9 mouse cellular contexts compared by ENCODE assay signal in the genomic region with DNA sequence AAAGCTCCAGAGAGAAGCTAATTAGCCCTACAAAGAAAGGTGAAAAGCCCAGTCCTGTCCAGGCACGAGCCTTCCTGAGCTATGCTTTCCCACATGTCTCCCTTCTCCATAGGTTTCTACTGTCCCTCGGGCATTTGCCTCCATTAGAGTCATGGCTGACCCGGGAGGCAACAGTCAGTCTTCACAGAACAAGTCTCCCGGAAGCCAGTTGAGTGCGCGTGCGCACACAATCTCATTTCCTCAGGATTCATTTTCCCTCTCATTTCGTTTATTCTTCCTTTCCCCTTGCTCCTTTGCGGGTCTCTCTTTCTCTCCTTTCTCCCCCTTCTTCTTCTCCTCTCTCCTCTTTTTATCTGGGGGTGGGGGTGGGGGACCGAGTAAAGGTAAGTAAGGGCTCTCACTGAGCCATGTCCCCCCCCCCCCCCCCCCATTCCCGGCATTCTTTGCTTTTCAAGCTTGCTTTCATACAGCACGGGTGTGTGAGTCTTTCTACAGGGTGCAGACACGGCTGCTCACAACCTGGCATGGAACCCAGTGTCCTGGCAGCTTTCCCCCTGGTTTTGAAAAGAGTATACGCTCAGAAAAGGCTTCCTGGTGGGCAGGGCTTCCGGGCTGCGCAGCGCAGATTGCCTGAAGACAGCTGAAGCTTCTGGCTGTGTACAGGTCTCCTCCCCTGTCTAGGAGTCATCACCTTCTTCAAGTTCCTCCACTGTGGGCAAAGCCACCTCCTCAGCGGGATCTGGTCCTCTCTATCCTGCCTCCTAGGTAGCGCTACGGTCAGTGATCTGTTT.
DNase-seq lines count a peak whose midpoint lies in the region; ATAC-seq and TF ChIP-seq lines count a peak whose summit lies in the region.
"Had no signal": no experiment of that assay in that cellular context is flagged by ENCODE, and none has a peak within 500 bp of the region (broad histone marks: within the 10 kb centered on the region; RNA-seq: fewer than 3 reads in every experiment).

No protein-coding gene starts in this region.

- DNase-seq in heart, postnatal 10 days: peak; percentile 41
- DNase-seq in heart, postnatal 25 days (ENCODE audit: low spot score): no peak
- peak; percentile 44 for DNase-seq in cerebellum, adult 9-10 months
- DNase-seq in layer of hippocampus, postnatal 14 days (ENCODE audit: low spot score in 2 of 2): peak; percentile 61 to 75
- no peak for DNase-seq in natural killer cell, adult 2 months (ENCODE audit: low spot score in 2 of 2)
- no peak for DNase-seq in spleen, postnatal 4 days (ENCODE audit: low spot score in 2 of 2)

- H3K4me2 ChIP-seq in intestine, embryonic 16.5 days (ENCODE audit: low read depth, low read length): no peak overlapping the region
- H3K4me2 ChIP-seq: embryonic facial prominence, embryonic 13.5 days had no signal

- intact Hi-C loops in heart, postnatal 10 days (cut with DNase I): no loop called here
- intact Hi-C loops in heart, postnatal 25 days (cut with DNase I): no loop called here

- H3K27me3 ChIP-seq in ES-Bruce4 (ENCODE audit: control insufficient read depth, insufficient read depth, low read length, poor library complexity, severe bottlenecking): no peaks in the 10 kb centered on the region
- no peaks in the 10 kb centered on the region for H3K27me3 ChIP-seq in intestine, embryonic 16.5 days (replicated peaks; ENCODE audit: control insufficient read depth, insufficient read depth, low read length)
- H3K27me3 ChIP-seq: embryonic facial prominence, embryonic 13.5 days had no signal

- no peak overlapping the region for H3K27ac ChIP-seq in ES-Bruce4 (ENCODE audit: insufficient read depth, low read length)
- no peak overlapping the region for H3K27ac ChIP-seq in intestine, embryonic 16.5 days (ENCODE audit: low read length)
- H3K27ac ChIP-seq: embryonic facial prominence, embryonic 13.5 days had no signal

- no peak for ATAC-seq in intestine, embryonic 16.5 days

- no peaks in the 10 kb centered on the region for H3K9me3 ChIP-seq in ES-Bruce4 (replicated peaks; ENCODE audit: control insufficient read depth, insufficient read depth, low read length, poor library complexity, severe bottlenecking)
- H3K9me3 ChIP-seq in intestine, embryonic 16.5 days (ENCODE audit: control insufficient read depth, low read length): no peaks in the 10 kb centered on the region
- H3K9me3 ChIP-seq: embryonic facial prominence, embryonic 13.5 days had no signal

- TF ChIP-seq POLR2A in ES-Bruce4 (IDR thresholded peaks at IDR 0.05; ENCODE audit: insufficient read depth, low read length): no peak

- H3K4me1 ChIP-seq in ES-Bruce4 (ENCODE audit: control insufficient read depth, insufficient read depth, low read length): peaks cover 7% of the 10 kb centered on the region
- H3K4me1 ChIP-seq in intestine, embryonic 16.5 days (ENCODE audit: control insufficient read depth, insufficient read depth, low read length): 0 out of 2 replicates have a peak, but pooled peaks cover 8% of the 10 kb centered on the region

- no peak for TF ChIP-seq EP300 in ES-Bruce4 (IDR thresholded peaks at IDR 0.05; ENCODE audit: insufficient read depth, low read depth, low read length)

- peak overlapping the region; percentile 19; the same call in 1 of the 2 replicates for H3K4me3 ChIP-seq in ES-Bruce4 (ENCODE audit: low read depth, low read length)
- no peak overlapping the region for H3K4me3 ChIP-seq in intestine, embryonic 16.5 days (ENCODE audit: low read length)
- H3K4me3 ChIP-seq: embryonic facial prominence, embryonic 13.5 days had no signal

- TF ChIP-seq CTCF in ES-Bruce4 (IDR thresholded peaks at IDR 0.05; ENCODE audit: low read depth, low read length): no peak

- WGBS in intestine, embryonic 16.5 days: 82% methylated on average over 20 of the region's 20 CpGs

- no peaks in the 10 kb centered on the region for H3K36me3 ChIP-seq in ES-Bruce4 (ENCODE audit: control insufficient read depth, insufficient read depth, low read length, poor library complexity, severe bottlenecking)
- no peaks in the 10 kb centered on the region for H3K36me3 ChIP-seq in intestine, embryonic 16.5 days (ENCODE audit: control insufficient read depth, insufficient read depth, low read length)
- H3K36me3 ChIP-seq: embryonic facial prominence, embryonic 13.5 days had no signal

- no peak overlapping the region for H3K9ac ChIP-seq in ES-Bruce4 (ENCODE audit: low read depth, poor library complexity, severe bottlenecking)
- no peak overlapping the region for H3K9ac ChIP-seq in intestine, embryonic 16.5 days (ENCODE audit: low read depth, low read length)
- H3K9ac ChIP-seq: embryonic facial prominence, embryonic 13.5 days had no signal

Comparison
In these comparisons a context has a peak if more than half of its experiments do, and no peak if none do; other contexts are left out.
1. DNase-seq: peak in heart, postnatal 10 days (2 of 2), cerebellum, adult 9-10 months (single experiment) and layer of hippocampus, postnatal 14 days (2 of 2); none in heart, postnatal 25 days (single experiment), natural killer cell, adult 2 months (0 of 2) and spleen, postnatal 4 days (0 of 2).